Mouse (Mus musculus) midbrain, embryonic 11.5 days (tissue): ENCODE results near the gene Tex33. TPM values are rescaled to one million over a fixed set of nuclear protein-coding genes. Genes with fewer than 3 reads are reported as not detected.

ENCODE experiments used
- ATAC-seq: fragments of 200-750 bp; cut with Nextera tagmentation; 2 replicates; pipeline ENCODE4 v1.8.0; 2017; ENCODE audit warnings: moderate TSS enrichment, moderate library complexity; ENCODE audit not compliant: low FRiP score
- DNase-seq: peaks from one replicate; pipeline ENCODE4 v3.0.0; 2015; ENCODE audit warnings: low spot score; ENCODE audit errors: missing footprints
- H3K27ac ChIP-seq: fragments of 300-500 bp; sonication (generic); 2 replicates; pipeline ENCODE4 v1.5.1; 2014; ENCODE audit warnings: low read depth, low read length
- H3K27me3 ChIP-seq: fragments of 300-500 bp; sonication (generic); 2 replicates; pipeline ENCODE4 v1.6.1; 2014; ENCODE audit warnings: mild to moderate bottlenecking, low read length, moderate library complexity, mixed read lengths; ENCODE audit not compliant: control insufficient read depth, insufficient read depth
- H3K36me3 ChIP-seq: fragments of 300-500 bp; sonication (generic); 2 replicates; pipeline ENCODE4 v1.6.1; 2014; ENCODE audit warnings: mild to moderate bottlenecking, low read length, moderate library complexity, mixed read lengths; ENCODE audit not compliant: control insufficient read depth, insufficient read depth
- H3K4me1 ChIP-seq: fragments of 300-500 bp; sonication (generic); 2 replicates; pipeline ENCODE4 v1.6.1; 2014; ENCODE audit warnings: low read length; ENCODE audit not compliant: control insufficient read depth, insufficient read depth
- H3K4me2 ChIP-seq: fragments of 300-500 bp; sonication (generic); 2 replicates; pipeline ENCODE4 v1.6.1; 2014; ENCODE audit warnings: mild to moderate bottlenecking, moderate library complexity
- H3K4me3 ChIP-seq: fragments of 300-500 bp; sonication (generic); 2 replicates; pipeline ENCODE4 v1.5.1; 2014; ENCODE audit warnings: low read depth, low read length
- H3K9ac ChIP-seq: fragments of 300-500 bp; sonication (generic); 2 replicates; pipeline ENCODE4 v1.6.1; 2014; ENCODE audit warnings: low read length
- H3K9me3 ChIP-seq: fragments of 300-500 bp; sonication (generic); 2 replicates; pipeline ENCODE4 v1.6.1; 2016; ENCODE audit warnings: low read length; ENCODE audit not compliant: control insufficient read depth
- WGBS: fragments of 180-500 bp; shearing (Covaris S2); extraction: QIAGEN DNeasy Blood & Tissue Kit; methylation state at CpG from one replicate; pipeline ENCODE4 v1.1.7; 2014; 5-methylcytosine and 5-hydroxymethylcytosine counted together
- polyA plus RNA-seq: library from polyadenylated mRNA; unstranded; fragments of >200 nt; fragmentation: Nextera tagmentation; extraction: Ambion mirVana; gene quantifications from 2 replicates; pipeline ENCODE4 v1.2.1, GENCODE M21; 2014

The Tex33 gene
- polyA plus RNA-seq, 1 experiment from 2014 or later: not detected

DNA sequence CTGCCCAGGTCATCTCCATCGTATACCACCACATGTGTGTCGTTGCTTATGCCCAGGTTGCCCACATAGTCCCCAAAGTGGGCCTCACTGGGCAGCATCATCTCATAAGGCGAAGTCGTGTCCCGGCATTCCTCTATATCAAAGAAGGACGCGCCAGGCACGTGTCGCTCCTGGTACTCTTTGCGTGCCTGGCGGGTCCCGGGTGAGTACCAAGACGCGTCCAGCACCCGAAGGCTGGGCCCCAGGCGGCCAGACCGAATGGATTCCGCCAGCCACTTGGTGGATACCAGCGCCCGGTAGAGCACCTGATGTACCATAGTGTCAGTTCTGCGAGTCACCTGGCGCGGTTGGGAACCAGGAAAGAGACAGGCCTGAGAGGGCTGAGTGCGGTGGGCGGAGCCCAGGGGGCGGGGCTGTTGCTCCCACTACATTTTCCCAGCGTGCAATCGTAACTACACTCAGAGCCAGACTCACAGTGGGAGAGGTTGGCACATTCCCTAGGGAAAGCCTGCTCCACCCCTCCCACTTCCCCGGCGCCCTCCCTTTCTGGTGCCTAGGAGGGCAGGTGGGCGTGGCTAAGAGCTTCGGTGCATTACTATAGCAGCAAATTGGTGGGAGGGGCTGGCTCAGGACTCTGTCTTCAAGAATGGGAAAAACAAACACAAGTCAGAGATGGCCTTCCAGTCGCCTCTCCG is 10.0 kb upstream of the Tex33 start, which contains the start of gene Tst:
Tst (minus strand) TSS at position 391 of the 695 bp plus-strand sequence.
- Histone ChIP-seq H3K27ac (peak within 1 kb of the TSS; percentile 84), H3K4me3 (peak within 1 kb of the TSS; percentile 65), H3K36me3 (no peaks in the 10 kb centered on the region), H3K4me2 (peak within 1 kb of the TSS; percentile 95), H3K9me3 (no peaks in the 10 kb centered on the region), H3K9ac (peak within 1 kb of the TSS; percentile 83), H3K4me1 (peaks cover 28% of the 10 kb centered on the region), H3K27me3 (peaks cover 19% of the 10 kb centered on the region)
- peak; percentile 96 for DNase-seq
- 1% methylated on average over 34 of the region's 34 CpGs for WGBS
- peak; percentile 70 for ATAC-seq

DNA sequence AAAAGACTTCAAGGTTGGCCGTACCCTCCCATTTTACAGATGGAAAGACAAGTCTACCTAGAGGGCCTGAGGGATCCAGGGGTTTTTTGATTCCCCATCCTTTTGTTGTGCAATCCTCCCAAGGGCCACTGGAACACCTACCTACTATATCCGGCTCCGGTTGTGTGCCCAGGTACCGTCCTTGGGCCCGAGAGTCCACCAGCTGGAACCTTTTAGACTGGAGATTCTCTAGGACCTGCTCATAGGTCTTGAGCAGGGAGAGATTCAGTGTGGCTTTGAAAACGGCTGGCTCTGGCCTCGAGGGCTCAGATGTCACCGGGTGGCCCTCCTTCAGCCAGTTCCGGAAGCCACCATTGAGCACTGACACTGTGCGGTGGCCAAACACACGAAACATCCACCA is 9.4 kb upstream of the Tex33 start:
- Histone ChIP-seq H3K4me2 (peak overlapping the region; percentile 95), H3K4me3 (peak overlapping the region; percentile 65; the same call in 1 of the 2 replicates), H3K27ac (no peak overlapping the region), H3K9me3 (no peaks in the 10 kb centered on the region), H3K4me1 (peaks cover 24% of the 10 kb centered on the region), H3K9ac (peak overlapping the region; percentile 83), H3K27me3 (peaks cover 13% of the 10 kb centered on the region), H3K36me3 (no peaks in the 10 kb centered on the region)
- DNase-seq: no peak
- ATAC-seq: no peak
- 50% methylated on average over 11 of the region's 11 CpGs for WGBS

DNA sequence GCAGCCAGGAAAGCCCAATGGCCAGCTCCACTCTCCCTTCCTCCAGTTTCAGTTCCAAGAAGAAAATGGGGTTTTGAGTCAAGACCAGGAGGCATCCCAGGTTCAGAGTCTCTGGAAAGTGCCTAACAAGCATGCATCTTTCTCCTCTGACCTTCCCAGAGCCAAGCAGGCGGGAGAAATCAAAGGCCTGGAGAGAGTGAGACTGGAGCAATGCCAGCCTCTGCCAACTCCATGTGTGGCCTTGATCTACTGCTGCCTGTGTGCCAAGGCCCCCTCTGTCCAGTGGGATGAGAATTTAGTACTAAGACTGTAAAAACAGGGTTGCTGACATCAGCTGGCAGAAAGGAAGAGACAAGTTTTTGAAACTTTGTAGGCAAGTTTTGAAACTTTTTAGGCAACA is 8.2 kb upstream of the Tex33 start:
- DNase-seq (peak; percentile 21), ATAC-seq (no peak)
- H3K9ac ChIP-seq: no peak overlapping the region
- 61% methylated on average over 1 of the region's 1 CpGs for WGBS
- H3K4me3 ChIP-seq: no peak overlapping the region
- no peak overlapping the region for H3K27ac ChIP-seq
- no peaks in the 10 kb centered on the region for H3K36me3 ChIP-seq
- no peaks in the 10 kb centered on the region for H3K9me3 ChIP-seq
- H3K4me2 ChIP-seq: no peak overlapping the region
- peaks cover 1% of the 10 kb centered on the region; the same call in 1 of the 2 replicates for H3K27me3 ChIP-seq
- H3K4me1 ChIP-seq: peaks cover 18% of the 10 kb centered on the region

DNA sequence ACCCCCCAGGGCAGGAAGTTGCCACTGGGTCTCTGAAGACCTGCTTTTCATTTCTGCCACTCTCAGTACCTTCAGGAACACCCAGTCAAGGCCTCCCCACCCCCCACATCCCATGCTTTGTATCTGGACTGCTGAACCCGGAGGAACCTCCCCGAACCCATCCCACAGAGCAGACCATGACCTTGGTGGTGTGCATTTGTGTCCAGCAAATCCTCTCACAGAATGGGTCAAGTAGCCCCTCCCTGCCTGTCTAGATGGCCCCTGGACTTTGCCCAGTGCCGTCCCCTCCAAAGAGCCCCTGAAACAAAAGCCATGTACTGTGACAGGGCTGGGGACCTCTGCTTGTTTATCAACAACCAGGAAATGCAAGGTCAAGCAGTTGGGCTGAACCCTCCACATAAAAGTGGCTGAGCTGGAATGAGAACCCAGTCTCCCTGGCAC is 7.6 kb upstream of the Tex33 start:
- DNase-seq (peak; percentile 75), ATAC-seq (no peak)
- 55% methylated on average over 3 of the region's 3 CpGs for WGBS
- Histone ChIP-seq H3K4me2 (no peak overlapping the region), H3K9me3 (no peaks in the 10 kb centered on the region), H3K4me1 (peaks cover 18% of the 10 kb centered on the region), H3K9ac (no peak overlapping the region), H3K36me3 (no peaks in the 10 kb centered on the region), H3K27ac (no peak overlapping the region), H3K27me3 (no peaks in the 10 kb centered on the region; the same call in 1 of the 2 replicates), H3K4me3 (no peak overlapping the region)

DNA sequence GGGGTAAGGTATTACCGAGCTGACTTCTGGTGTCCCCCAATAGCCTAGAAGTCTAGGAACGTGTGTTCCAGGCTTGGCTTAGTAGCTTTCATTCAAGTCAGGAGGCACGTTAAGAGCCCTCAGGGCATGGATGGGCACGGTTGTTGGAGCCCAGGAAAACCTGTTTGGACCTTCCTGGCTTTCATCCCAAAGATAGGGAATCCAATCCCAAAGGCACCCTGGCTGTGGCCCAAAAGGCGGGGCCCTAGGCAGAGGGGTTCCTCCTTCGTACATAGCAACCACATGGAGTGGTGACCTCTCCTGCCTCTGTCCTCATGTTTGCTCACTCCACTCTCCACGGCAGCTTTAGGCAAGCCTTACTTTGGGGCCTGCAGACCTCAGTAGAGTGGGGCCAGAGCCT is 6.7 kb upstream of the Tex33 start:
- H3K9me3 ChIP-seq: no peaks in the 10 kb centered on the region
- H3K4me1 ChIP-seq: peaks cover 14% of the 10 kb centered on the region
- H3K9ac ChIP-seq: no peak overlapping the region
- H3K36me3 ChIP-seq: no peaks in the 10 kb centered on the region
- WGBS: 81% methylated on average over 7 of the region's 7 CpGs
- no peak overlapping the region for H3K27ac ChIP-seq
- no peak for ATAC-seq
- H3K27me3 ChIP-seq: no peaks in the 10 kb centered on the region; the same call in 1 of the 2 replicates
- no peak overlapping the region for H3K4me2 ChIP-seq
- H3K4me3 ChIP-seq: no peak overlapping the region
- no peak for DNase-seq

DNA sequence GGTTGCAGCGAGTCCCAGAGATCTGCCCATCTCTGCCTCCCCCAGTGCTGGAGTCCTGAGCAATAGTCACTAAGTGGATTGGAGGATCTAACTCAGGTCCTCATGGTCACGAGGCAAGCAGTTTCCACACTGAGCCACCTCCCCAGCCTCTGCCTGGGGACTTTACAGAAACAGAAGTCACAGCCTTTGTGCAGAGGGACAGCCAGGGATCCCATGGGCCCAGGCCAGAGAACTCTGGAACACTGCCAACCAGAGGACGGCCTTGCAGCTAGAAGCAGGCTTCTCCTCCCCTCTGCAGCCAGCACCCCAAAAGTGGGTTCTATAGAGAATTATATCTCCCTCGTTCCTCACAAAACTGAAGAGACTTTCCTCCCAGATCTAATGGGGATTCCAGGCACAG is 6.2 kb upstream of the Tex33 start:
- WGBS: 85% methylated on average over 4 of the region's 4 CpGs
- H3K9me3 ChIP-seq: no peaks in the 10 kb centered on the region
- H3K4me1 ChIP-seq: peaks cover 10% of the 10 kb centered on the region
- no peak overlapping the region for H3K27ac ChIP-seq
- ATAC-seq (no peak), DNase-seq (no peak)
- no peak overlapping the region for H3K9ac ChIP-seq
- H3K4me3 ChIP-seq: no peak overlapping the region
- no peaks in the 10 kb centered on the region for H3K36me3 ChIP-seq
- H3K27me3 ChIP-seq: no peaks in the 10 kb centered on the region; the same call in 1 of the 2 replicates
- no peak overlapping the region for H3K4me2 ChIP-seq

DNA sequence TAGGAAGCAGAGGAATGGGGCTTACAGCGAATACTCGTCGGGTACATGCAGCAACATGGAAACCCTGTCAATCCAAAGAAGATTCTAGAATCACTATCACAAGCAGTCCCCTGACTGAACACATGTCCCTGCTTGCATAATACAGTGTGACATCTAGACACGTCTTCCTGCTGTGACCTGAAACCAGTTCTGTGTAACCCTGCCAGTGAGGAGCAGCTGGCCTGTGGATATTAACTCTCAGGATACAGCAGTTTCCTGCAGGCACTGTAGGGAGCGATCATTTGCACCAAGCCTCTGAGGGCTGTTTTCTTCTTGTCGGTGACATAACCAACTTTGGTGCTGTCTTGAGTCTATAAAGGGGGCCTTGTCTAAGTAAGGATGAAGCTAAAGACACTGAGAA is 5.6 kb upstream of the Tex33 start:
- no peak overlapping the region for H3K9ac ChIP-seq
- H3K27ac ChIP-seq: no peak overlapping the region
- H3K4me3 ChIP-seq: no peak overlapping the region
- no peaks in the 10 kb centered on the region; the same call in 1 of the 2 replicates for H3K27me3 ChIP-seq
- ATAC-seq: no peak
- no peaks in the 10 kb centered on the region for H3K36me3 ChIP-seq
- no peak overlapping the region for H3K4me2 ChIP-seq
- DNase-seq: no peak
- H3K4me1 ChIP-seq: peaks cover 10% of the 10 kb centered on the region
- 85% methylated on average over 6 of the region's 6 CpGs for WGBS
- H3K9me3 ChIP-seq: no peaks in the 10 kb centered on the region

DNA sequence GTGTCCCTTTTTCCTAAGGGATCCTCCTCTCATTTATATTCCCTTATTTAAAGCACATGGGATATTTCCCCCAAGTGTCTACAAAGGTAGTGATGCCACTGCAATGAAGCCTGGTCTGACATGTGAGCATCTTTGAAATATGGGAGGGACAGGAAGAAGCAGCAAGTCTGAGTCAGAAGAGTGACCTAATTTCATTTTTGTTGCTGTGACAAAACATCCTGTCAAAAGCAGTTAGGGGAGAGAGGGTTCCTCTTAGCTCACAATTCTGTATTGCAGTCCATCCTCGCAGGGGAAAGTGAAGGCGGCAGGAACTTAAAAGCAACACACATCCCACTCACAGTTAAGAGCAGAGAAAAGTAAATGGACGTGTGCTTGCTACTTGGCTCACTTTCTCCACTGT is 4.9 kb downstream of the Tex33 start:
- Histone ChIP-seq H3K27me3 (no peaks in the 10 kb centered on the region; the same call in 1 of the 2 replicates), H3K27ac (no peak overlapping the region), H3K9me3 (no peaks in the 10 kb centered on the region), H3K4me3 (no peak overlapping the region), H3K9ac (no peak overlapping the region), H3K36me3 (no peaks in the 10 kb centered on the region), H3K4me2 (no peak overlapping the region), H3K4me1 (no peaks in the 10 kb centered on the region)
- DNase-seq (no peak), ATAC-seq (no peak)
- WGBS: 73% methylated on average over 3 of the region's 3 CpGs

DNA sequence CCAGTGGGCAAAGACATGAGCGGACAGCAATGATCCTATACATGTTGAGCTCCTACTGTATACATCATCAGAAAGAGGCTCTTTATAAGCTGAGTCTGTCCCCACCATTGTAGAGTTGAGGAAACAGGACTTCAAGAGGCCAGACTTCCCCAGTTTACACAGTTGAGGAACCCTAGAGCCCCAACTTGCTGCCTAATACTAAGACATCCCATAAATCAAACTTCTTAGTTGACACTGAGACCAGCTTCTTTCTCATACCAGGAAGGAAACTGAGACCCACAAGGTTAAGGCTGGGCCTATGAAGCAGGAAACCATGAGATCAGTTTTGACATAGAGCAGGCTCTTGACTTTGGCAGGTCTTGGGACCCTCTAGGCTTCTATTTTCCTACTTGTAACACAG is 10.1 kb downstream of the Tex33 start:
- Histone ChIP-seq H3K4me1 (no peaks in the 10 kb centered on the region), H3K4me2 (no peak overlapping the region), H3K9ac (no peak overlapping the region), H3K27me3 (no peaks in the 10 kb centered on the region; the same call in 1 of the 2 replicates), H3K36me3 (no peaks in the 10 kb centered on the region), H3K4me3 (no peak overlapping the region), H3K9me3 (no peaks in the 10 kb centered on the region), H3K27ac (no peak overlapping the region)
- ATAC-seq (no peak), DNase-seq (no peak)
- WGBS: 83% methylated on average over 1 of the region's 1 CpGs
